Mouse (Mus musculus): ENCODE measurements around the gene Tubgcp4. TPM values are rescaled to one million over a fixed set of nuclear protein-coding genes. Genes with fewer than 3 reads are reported as not detected.
"Not testable (repeated sequence)": the region's sequence is repeated elsewhere in the genome, so short reads cannot be mapped to it uniquely, and the experiment has no call there.

Gene Tubgcp4
- polyA plus RNA-seq (2014; fragmentation: Nextera tagmentation; extraction: Ambion mirVana): 53.5 and 58.6 TPM in 2 replicates

- no peaks in the 10 kb centered on the region for H3K9me3 ChIP-seq (ENCODE audit: control insufficient read depth, low read depth, low read length)
- H3K27ac ChIP-seq (ENCODE audit: low read length): peak within 1 kb of the TSS; percentile 66
- WGBS: under 1% methylated on average over 38 of the region's 38 CpGs
- H3K27me3 ChIP-seq (ENCODE audit: control insufficient read depth, insufficient read depth, low read length): no peaks in the 10 kb centered on the region
- peaks cover 21% of the 10 kb centered on the region for H3K36me3 ChIP-seq (ENCODE audit: control insufficient read depth, insufficient read depth, low read length)
- peaks cover 14% of the 10 kb centered on the region for H3K4me1 ChIP-seq (ENCODE audit: control insufficient read depth, insufficient read depth, low read length)
- peak within 1 kb of the TSS; percentile 88 for H3K4me2 ChIP-seq (replicated peaks; ENCODE audit: low read depth, low read length)
- peak; percentile 7; the same call in 1 of the 2 replicates for ATAC-seq (ENCODE audit: insufficient number of reproducible peaks, insufficient read depth, low FRiP score, low read depth)
- H3K4me3 ChIP-seq (ENCODE audit: low read depth, low read length): peak within 1 kb of the TSS; percentile 93
- peak within 1 kb of the TSS; percentile 52 for H3K9ac ChIP-seq (replicated peaks; ENCODE audit: low read depth, low read length)
Observed at GRCm38 (mm10) chr2:121170481-121170971, at the start of gene Tubgcp4. Tubgcp4 (plus strand) TSS chr2:121170654.

- H3K4me3 ChIP-seq (ENCODE audit: low read depth, low read length); H3K4me2 ChIP-seq (replicated peaks; ENCODE audit: low read depth, low read length); H3K27me3 ChIP-seq (ENCODE audit: control insufficient read depth, insufficient read depth, low read length); H3K36me3 ChIP-seq (ENCODE audit: control insufficient read depth, insufficient read depth, low read length); H3K9ac ChIP-seq (replicated peaks; ENCODE audit: low read depth, low read length); ATAC-seq (ENCODE audit: insufficient number of reproducible peaks, insufficient read depth, low FRiP score, low read depth); H3K4me1 ChIP-seq (ENCODE audit: control insufficient read depth, insufficient read depth, low read length); H3K27ac ChIP-seq (ENCODE audit: low read length); H3K9me3 ChIP-seq (ENCODE audit: control insufficient read depth, low read depth, low read length): not testable (repeated sequence)
- 92% methylated on average over 5 of the region's 5 CpGs for WGBS
Observed at GRCm38 (mm10) chr2:121126302-121126701, 44.2 kb upstream of the Tubgcp4 start.

GRCm38 (mm10) chr2:121127536-121127935, 42.9 kb upstream of the Tubgcp4 start:
- 50% methylated on average over 1 of the region's 1 CpGs for WGBS
- Histone ChIP-seq H3K4me2 (replicated peaks; ENCODE audit: low read depth, low read length) (no peak overlapping the region), H3K9ac (replicated peaks; ENCODE audit: low read depth, low read length) (no peak overlapping the region), H3K4me1 (ENCODE audit: control insufficient read depth, insufficient read depth, low read length) (no peaks in the 10 kb centered on the region), H3K36me3 (ENCODE audit: control insufficient read depth, insufficient read depth, low read length) (no peaks in the 10 kb centered on the region), H3K27me3 (ENCODE audit: control insufficient read depth, insufficient read depth, low read length) (no peaks in the 10 kb centered on the region), H3K4me3 (ENCODE audit: low read depth, low read length) (no peak overlapping the region), H3K27ac (ENCODE audit: low read length) (no peak overlapping the region), H3K9me3 (ENCODE audit: control insufficient read depth, low read depth, low read length) (no peaks in the 10 kb centered on the region)
- no peak for ATAC-seq (ENCODE audit: insufficient number of reproducible peaks, insufficient read depth, low FRiP score, low read depth)

- Histone ChIP-seq H3K27ac (ENCODE audit: low read length) (no peak overlapping the region), H3K9me3 (ENCODE audit: control insufficient read depth, low read depth, low read length) (no peaks in the 10 kb centered on the region), H3K4me3 (ENCODE audit: low read depth, low read length) (no peak overlapping the region), H3K27me3 (ENCODE audit: control insufficient read depth, insufficient read depth, low read length) (no peaks in the 10 kb centered on the region), H3K36me3 (ENCODE audit: control insufficient read depth, insufficient read depth, low read length) (no peaks in the 10 kb centered on the region), H3K4me1 (ENCODE audit: control insufficient read depth, insufficient read depth, low read length) (no peaks in the 10 kb centered on the region), H3K4me2 (replicated peaks; ENCODE audit: low read depth, low read length) (no peak overlapping the region), H3K9ac (replicated peaks; ENCODE audit: low read depth, low read length) (no peak overlapping the region)
- ATAC-seq (ENCODE audit: insufficient number of reproducible peaks, insufficient read depth, low FRiP score, low read depth): no peak
- 56% methylated on average over 9 of the region's 9 CpGs for WGBS
Observed at GRCm38 (mm10) chr2:121128865-121129620, 41.4 kb upstream of the Tubgcp4 start.

GRCm38 (mm10) chr2:121132822-121133221, 37.6 kb upstream of the Tubgcp4 start:
- WGBS: 60% methylated on average over 1 of the region's 1 CpGs
- Histone ChIP-seq H3K4me3 (ENCODE audit: low read depth, low read length) (no peak overlapping the region), H3K27me3 (ENCODE audit: control insufficient read depth, insufficient read depth, low read length) (no peaks in the 10 kb centered on the region), H3K27ac (ENCODE audit: low read length) (no peak overlapping the region), H3K36me3 (ENCODE audit: control insufficient read depth, insufficient read depth, low read length) (no peaks in the 10 kb centered on the region), H3K4me2 (replicated peaks; ENCODE audit: low read depth, low read length) (no peak overlapping the region), H3K9me3 (ENCODE audit: control insufficient read depth, low read depth, low read length) (no peaks in the 10 kb centered on the region), H3K4me1 (ENCODE audit: control insufficient read depth, insufficient read depth, low read length) (no peaks in the 10 kb centered on the region), H3K9ac (replicated peaks; ENCODE audit: low read depth, low read length) (no peak overlapping the region)
- no peak for ATAC-seq (ENCODE audit: insufficient number of reproducible peaks, insufficient read depth, low FRiP score, low read depth)

GRCm38 (mm10) chr2:121137371-121137770, 33.1 kb upstream of the Tubgcp4 start:
- H3K27ac ChIP-seq (ENCODE audit: low read length): no peak overlapping the region
- peaks cover 15% of the 10 kb centered on the region for H3K4me1 ChIP-seq (ENCODE audit: control insufficient read depth, insufficient read depth, low read length)
- no peaks in the 10 kb centered on the region for H3K27me3 ChIP-seq (ENCODE audit: control insufficient read depth, insufficient read depth, low read length)
- H3K9me3 ChIP-seq (ENCODE audit: control insufficient read depth, low read depth, low read length): 0 out of 2 replicates have a peak, but pooled peaks cover 5% of the 10 kb centered on the region
- 95% methylated on average over 4 of the region's 4 CpGs for WGBS
- ATAC-seq (ENCODE audit: insufficient number of reproducible peaks, insufficient read depth, low FRiP score, low read depth): no peak
- H3K36me3 ChIP-seq (ENCODE audit: control insufficient read depth, insufficient read depth, low read length): peaks cover 7% of the 10 kb centered on the region; the same call in 1 of the 2 replicates
- no peak overlapping the region for H3K4me3 ChIP-seq (ENCODE audit: low read depth, low read length)
- no peak overlapping the region for H3K9ac ChIP-seq (replicated peaks; ENCODE audit: low read depth, low read length)
- no peak overlapping the region for H3K4me2 ChIP-seq (replicated peaks; ENCODE audit: low read depth, low read length)

- peak overlapping the region; percentile 79 for H3K9ac ChIP-seq (replicated peaks; ENCODE audit: low read depth, low read length)
- WGBS: 49% methylated on average over 29 of the region's 29 CpGs
- peak; percentile 14; the same call in 1 of the 2 replicates for ATAC-seq (ENCODE audit: insufficient number of reproducible peaks, insufficient read depth, low FRiP score, low read depth)
- peaks cover 15% of the 10 kb centered on the region for H3K4me1 ChIP-seq (ENCODE audit: control insufficient read depth, insufficient read depth, low read length)
- peak overlapping the region; percentile 98 for H3K27ac ChIP-seq (ENCODE audit: low read length)
- H3K36me3 ChIP-seq (ENCODE audit: control insufficient read depth, insufficient read depth, low read length): peaks cover 7% of the 10 kb centered on the region; the same call in 1 of the 2 replicates
- H3K27me3 ChIP-seq (ENCODE audit: control insufficient read depth, insufficient read depth, low read length): no peaks in the 10 kb centered on the region
- H3K4me2 ChIP-seq (replicated peaks; ENCODE audit: low read depth, low read length): peak overlapping the region; percentile 96
- 0 out of 2 replicates have a peak, but pooled peaks cover 5% of the 10 kb centered on the region for H3K9me3 ChIP-seq (ENCODE audit: control insufficient read depth, low read depth, low read length)
- H3K4me3 ChIP-seq (ENCODE audit: low read depth, low read length): peak overlapping the region; percentile 57
Observed at GRCm38 (mm10) chr2:121139266-121140017, 31.0 kb upstream of the Tubgcp4 start.

Data from stomach, embryonic 14.5 days (tissue).